Mouse (Mus musculus): Measurements from ENCODE around the gene Bcl9l. TPM values are rescaled to one million over a fixed set of nuclear protein-coding genes. Genes with fewer than 3 reads are reported as not detected.

Bcl9l gene
- total RNA-seq, 2 experiments from 2014 or later, result 0.52 to 4.8 TPM

- no peak for ATAC-seq (replicated peaks; ENCODE audit: low FRiP score, low TSS enrichment, poor library complexity, severe bottlenecking)
These were observed 43.9 kb downstream of the Bcl9l start for GRCm38 (mm10) chr9:44526337-44527112.

- ATAC-seq (replicated peaks; ENCODE audit: low FRiP score, low TSS enrichment, poor library complexity, severe bottlenecking), result no peak
These were observed 45.7 kb downstream of the Bcl9l start for GRCm38 (mm10) chr9:44528340-44528739.

GRCm38 (mm10) chr9:44532991-44533580 is 50.5 kb downstream of the Bcl9l start:
- ATAC-seq (replicated peaks; ENCODE audit: low FRiP score, low TSS enrichment, poor library complexity, severe bottlenecking), result no peak

- peak; percentile 54 for ATAC-seq (replicated peaks; ENCODE audit: low FRiP score, low TSS enrichment, poor library complexity, severe bottlenecking)
These were observed 55.1 kb downstream of the Bcl9l start for GRCm38 (mm10) chr9:44537625-44538301.

GRCm38 (mm10) chr9:44539816-44540421 is 57.3 kb downstream of the Bcl9l start:
- no peak for ATAC-seq (replicated peaks; ENCODE audit: low FRiP score, low TSS enrichment, poor library complexity, severe bottlenecking)

- no peak for ATAC-seq (replicated peaks; ENCODE audit: low FRiP score, low TSS enrichment, poor library complexity, severe bottlenecking)
These were observed 58.1 kb downstream of the Bcl9l start for GRCm38 (mm10) chr9:44540676-44541075.

- ATAC-seq (replicated peaks; ENCODE audit: low FRiP score, low TSS enrichment, poor library complexity, severe bottlenecking), result no peak
These were observed 59.7 kb downstream of the Bcl9l start for GRCm38 (mm10) chr9:44542364-44542763.

GRCm38 (mm10) chr9:44544986-44545385 is 62.4 kb downstream of the Bcl9l start:
- no peak for ATAC-seq (replicated peaks; ENCODE audit: low FRiP score, low TSS enrichment, poor library complexity, severe bottlenecking)

- no peak for ATAC-seq (replicated peaks; ENCODE audit: low FRiP score, low TSS enrichment, poor library complexity, severe bottlenecking)
These were observed 66.0 kb downstream of the Bcl9l start for GRCm38 (mm10) chr9:44548412-44549152.

GRCm38 (mm10) chr9:44551138-44551537 is 68.5 kb downstream of the Bcl9l start:
- no peak for ATAC-seq (replicated peaks; ENCODE audit: low FRiP score, low TSS enrichment, poor library complexity, severe bottlenecking)

- ATAC-seq (replicated peaks; ENCODE audit: low FRiP score, low TSS enrichment, poor library complexity, severe bottlenecking), result no peak
These were observed 69.5 kb downstream of the Bcl9l start for GRCm38 (mm10) chr9:44552161-44552560.

Other genes with a start within 250 kb of the Bcl9l start
- 36.5 and 38.8 TPM in 2 replicates for gene Cbl, start 248.8 kb upstream of the Bcl9l start, total RNA-seq (2014; fragmentation: Nextera tagmentation)
- 8.4 and 39.5 TPM in 2 replicates for gene Cbl, start 248.8 kb upstream of the Bcl9l start, total RNA-seq (2017)
- gene Ccdc153, start 242.1 kb upstream of the Bcl9l start, total RNA-seq (2014; fragmentation: Nextera tagmentation), result not detected in 2 replicates
- not detected in 2 replicates for gene Ccdc153, start 242.1 kb upstream of the Bcl9l start, total RNA-seq (2017)
- gene Pdzd3, start 231.4 kb upstream of the Bcl9l start, total RNA-seq (2014; fragmentation: Nextera tagmentation), result not detected in 2 replicates
- not detected in 2 replicates for gene Pdzd3, start 231.4 kb upstream of the Bcl9l start, total RNA-seq (2017)
- gene Nlrx1, start 214.2 kb upstream of the Bcl9l start, total RNA-seq (2014; fragmentation: Nextera tagmentation), result 1.3 and 1.8 TPM in 2 replicates
- 0.80 and 3.1 TPM in 2 replicates for gene Nlrx1, start 214.2 kb upstream of the Bcl9l start, total RNA-seq (2017)
- 82.3 and 111 TPM in 2 replicates for gene Abcg4, start 194.2 kb upstream of the Bcl9l start, total RNA-seq (2014; fragmentation: Nextera tagmentation)
- gene Abcg4, start 194.2 kb upstream of the Bcl9l start, total RNA-seq (2017), result 13.4 TPM in 2 replicates
- 25.3 and 43.7 TPM in 2 replicates for gene Hinfp, start 177.2 kb upstream of the Bcl9l start, total RNA-seq (2014; fragmentation: Nextera tagmentation)
- gene Hinfp, start 177.2 kb upstream of the Bcl9l start, total RNA-seq (2017), result 11.3 and 16.2 TPM in 2 replicates
- gene C2cd2l, start 162.5 kb upstream of the Bcl9l start, total RNA-seq (2014; fragmentation: Nextera tagmentation), result 11.4 and 15.1 TPM in 2 replicates
- 4.0 and 6.9 TPM in 2 replicates for gene C2cd2l, start 162.5 kb upstream of the Bcl9l start, total RNA-seq (2017)
- 31.0 and 35.5 TPM in 2 replicates for gene Dpagt1, start 156.8 kb upstream of the Bcl9l start, total RNA-seq (2014; fragmentation: Nextera tagmentation)
- 7.9 and 10.1 TPM in 2 replicates for gene Dpagt1, start 156.8 kb upstream of the Bcl9l start, total RNA-seq (2017)
- 89.4 and 90.9 TPM in 2 replicates for gene H2afx, start 148.1 kb upstream of the Bcl9l start, total RNA-seq (2014; fragmentation: Nextera tagmentation)
- gene H2afx, start 148.1 kb upstream of the Bcl9l start, total RNA-seq (2017), result 133 and 205 TPM in 2 replicates
- 498 and 537 TPM in 2 replicates for gene Hmbs, start 138.6 kb upstream of the Bcl9l start, total RNA-seq (2014; fragmentation: Nextera tagmentation)
- 135 and 240 TPM in 2 replicates for gene Hmbs, start 138.6 kb upstream of the Bcl9l start, total RNA-seq (2017)
- gene Vps11, start 121.2 kb upstream of the Bcl9l start, total RNA-seq (2014; fragmentation: Nextera tagmentation), result 16.4 and 24.5 TPM in 2 replicates
- gene Vps11, start 121.2 kb upstream of the Bcl9l start, total RNA-seq (2017), result 12.8 and 15.3 TPM in 2 replicates
- 45.1 and 45.6 TPM in 2 replicates for gene Hyou1, start 103.3 kb upstream of the Bcl9l start, total RNA-seq (2014; fragmentation: Nextera tagmentation)
- 56.5 and 77.5 TPM in 2 replicates for gene Hyou1, start 103.3 kb upstream of the Bcl9l start, total RNA-seq (2017)
- 20.5 and 32.2 TPM in 2 replicates for gene Slc37a4, start 86.0 kb upstream of the Bcl9l start, total RNA-seq (2014; fragmentation: Nextera tagmentation)
- gene Slc37a4, start 86.0 kb upstream of the Bcl9l start, total RNA-seq (2017), result 11.4 and 43.0 TPM in 2 replicates
- 4,337 and 4,372 TPM in 2 replicates for gene Rps25, start 75.7 kb upstream of the Bcl9l start, total RNA-seq (2014; fragmentation: Nextera tagmentation)
- 1,747 and 2,464 TPM in 2 replicates for gene Rps25, start 75.7 kb upstream of the Bcl9l start, total RNA-seq (2017)
- gene Trappc4, start 75.2 kb upstream of the Bcl9l start, total RNA-seq (2014; fragmentation: Nextera tagmentation), result 71.6 and 116 TPM in 2 replicates
- gene Trappc4, start 75.2 kb upstream of the Bcl9l start, total RNA-seq (2017), result 28.4 and 36.8 TPM in 2 replicates
- gene Ccdc84, start 64.3 kb upstream of the Bcl9l start, total RNA-seq (2014; fragmentation: Nextera tagmentation), result 51.4 and 56.1 TPM in 2 replicates
- 18.9 and 19.3 TPM in 2 replicates for gene Ccdc84, start 64.3 kb upstream of the Bcl9l start, total RNA-seq (2017)
- not detected in 2 replicates for gene Foxr1, start 41.7 kb upstream of the Bcl9l start, total RNA-seq (2014; fragmentation: Nextera tagmentation)
- not detected in 2 replicates for gene Foxr1, start 41.7 kb upstream of the Bcl9l start, total RNA-seq (2017)
- gene Upk2, start 27.8 kb upstream of the Bcl9l start, total RNA-seq (2014; fragmentation: Nextera tagmentation), result not detected in 2 replicates
- gene Upk2, start 27.8 kb upstream of the Bcl9l start, total RNA-seq (2017), result not detected in 2 replicates
- gene Cxcr5, start 79.1 kb downstream of the Bcl9l start, total RNA-seq (2014; fragmentation: Nextera tagmentation), result 0.54 and 6.2 TPM in 2 replicates
- 0.08 and 1.8 TPM in 2 replicates for gene Cxcr5, start 79.1 kb downstream of the Bcl9l start, total RNA-seq (2017)
- gene Ddx6, start 122.1 kb downstream of the Bcl9l start, total RNA-seq (2014; fragmentation: Nextera tagmentation), result 73.6 and 92.1 TPM in 2 replicates
- 76.4 and 93.3 TPM in 2 replicates for gene Ddx6, start 122.1 kb downstream of the Bcl9l start, total RNA-seq (2017)
- not detected in 2 replicates for gene Treh, start 190.4 kb downstream of the Bcl9l start, total RNA-seq (2014; fragmentation: Nextera tagmentation)
- not detected in 2 replicates for gene Treh, start 190.4 kb downstream of the Bcl9l start, total RNA-seq (2017)

All from megakaryocyte-erythroid progenitor cell, adult 5-6 weeks (primary cell).